Mouse (Mus musculus): ENCODE measurements around the gene Pigl. TPM values are rescaled to one million over a fixed set of nuclear protein-coding genes. Genes with fewer than 3 reads are reported as not detected.

Gene Pigl
- 2.4 and 5.8 TPM in 2 replicates for polyA plus RNA-seq (2012; rRNA removed)

DNA sequence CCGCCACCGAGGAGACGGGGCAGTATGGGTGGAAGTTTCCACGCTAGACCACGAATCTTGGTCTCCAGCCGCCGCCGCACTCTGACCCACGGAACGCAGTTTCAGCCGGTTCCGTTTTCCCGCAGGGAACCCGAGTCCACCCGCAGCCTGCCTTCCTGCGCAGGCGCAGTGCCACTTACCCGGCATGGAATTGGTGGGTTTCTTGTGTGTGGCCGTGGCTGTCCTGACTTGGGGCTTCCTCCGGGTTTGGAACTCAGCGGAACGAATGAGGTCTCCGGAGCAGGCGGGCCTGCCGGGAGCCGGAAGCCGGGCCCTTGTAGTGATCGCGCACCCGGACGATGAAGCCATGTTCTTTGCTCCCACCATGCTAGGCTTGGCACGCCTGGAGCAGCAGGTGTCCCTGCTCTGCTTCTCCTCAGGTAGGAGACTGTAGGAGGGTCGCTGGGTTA lies at the start of gene Pigl, which contains the start of gene Ncor1:
Gene Pigl, plus strand, starts transcription at position 185 of the 449 bp plus-strand sequence.
Gene Ncor1, minus strand, starts transcription at position 266 of the 449 bp plus-strand sequence.
- H3K27ac ChIP-seq (ENCODE audit: insufficient read depth, low read depth, low read length) = peak within 1 kb of the TSS; percentile 94
- under 1% methylated on average over 33 of the region's 33 CpGs for WGBS

DNA sequence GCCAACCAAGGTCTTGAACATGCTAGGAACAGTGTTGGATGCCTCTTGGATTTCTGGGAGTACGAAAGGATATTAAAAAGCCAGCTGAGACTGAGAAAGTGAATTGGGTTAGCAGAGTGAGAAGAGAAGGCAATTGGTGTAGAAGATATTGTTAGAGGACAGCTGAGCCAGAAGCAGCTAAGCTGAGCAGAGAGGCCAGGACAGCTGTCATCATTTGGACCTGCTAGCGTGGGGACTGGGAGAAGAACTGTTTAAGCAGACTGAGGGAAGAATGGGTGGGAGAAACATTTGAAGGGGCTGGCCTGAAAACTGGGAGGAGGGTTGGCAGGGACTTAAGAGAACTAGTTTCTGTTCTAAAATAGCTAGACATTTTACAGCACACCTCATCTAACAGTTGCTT lies 49.4 kb upstream of the Pigl start:
- H3K4me3 ChIP-seq (ENCODE audit: low read depth, low read length) = no peak overlapping the region
- TF ChIP-seq CTCF (IDR thresholded peaks at IDR 0.05; ENCODE audit: extremely low read depth, insufficient read length, insufficient replicate concordance, low read depth, low read length) (no peak), POLR2A (IDR thresholded peaks at IDR 0.05; ENCODE audit: low read depth, low read length) (no peak)
- peaks cover 35% of the 10 kb centered on the region for H3K36me3 ChIP-seq (ENCODE audit: control insufficient read depth, insufficient read depth, low read length)
- WGBS = 93% methylated on average over 2 of the region's 2 CpGs
- H3K27me3 ChIP-seq (ENCODE audit: control insufficient read depth, insufficient read depth, low read length) = no peaks in the 10 kb centered on the region
- no peaks in the 10 kb centered on the region for H3K4me1 ChIP-seq (ENCODE audit: control insufficient read depth, insufficient read depth, insufficient read length, low read length)
- H3K27ac ChIP-seq (ENCODE audit: insufficient read depth, low read depth, low read length) = no peak overlapping the region

More for the DNA sequence above, at the start of gene Pigl, which contains the start of gene Ncor1:
- peak within 1 kb of the TSS; percentile 70 for H3K4me3 ChIP-seq (ENCODE audit: low read depth, low read length)
- H3K4me1 ChIP-seq (ENCODE audit: control insufficient read depth, insufficient read depth, insufficient read length, low read length) = peaks cover 3% of the 10 kb centered on the region; the same call in 1 of the 2 replicates
- H3K36me3 ChIP-seq (ENCODE audit: control insufficient read depth, insufficient read depth, low read length) = no peaks in the 10 kb centered on the region
- peak; percentile 31 for TF ChIP-seq POLR2A (IDR thresholded peaks at IDR 0.05; ENCODE audit: low read depth, low read length)
- no peak for TF ChIP-seq CTCF (IDR thresholded peaks at IDR 0.05; ENCODE audit: extremely low read depth, insufficient read length, insufficient replicate concordance, low read depth, low read length)
- no peaks in the 10 kb centered on the region for H3K27me3 ChIP-seq (ENCODE audit: control insufficient read depth, insufficient read depth, low read length)

DNA sequence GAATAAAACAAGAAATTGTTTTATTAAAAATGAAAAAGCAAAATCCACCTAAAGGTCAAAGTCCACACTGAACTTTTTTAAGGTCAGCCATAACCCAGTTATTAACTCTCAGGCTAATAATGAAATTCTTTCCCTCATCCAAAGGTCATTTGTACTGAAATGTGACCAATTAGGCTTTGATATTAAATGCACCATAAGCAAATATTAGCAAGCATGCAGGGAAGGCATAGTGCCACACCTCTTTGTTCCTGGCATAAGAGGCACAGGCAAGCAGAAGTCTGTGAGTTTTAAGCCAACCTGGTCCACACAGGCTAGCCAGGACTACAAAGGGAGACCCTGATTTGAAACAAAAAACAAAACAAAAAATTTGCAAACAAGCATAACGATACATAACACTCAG lies 48.6 kb upstream of the Pigl start:
- Histone ChIP-seq H3K27me3 (ENCODE audit: control insufficient read depth, insufficient read depth, low read length) (no peaks in the 10 kb centered on the region), H3K4me1 (ENCODE audit: control insufficient read depth, insufficient read depth, insufficient read length, low read length) (no peaks in the 10 kb centered on the region), H3K27ac (ENCODE audit: insufficient read depth, low read depth, low read length) (no peak overlapping the region; the same call in 1 of the 2 replicates), H3K36me3 (ENCODE audit: control insufficient read depth, insufficient read depth, low read length) (peaks cover 40% of the 10 kb centered on the region), H3K4me3 (ENCODE audit: low read depth, low read length) (no peak overlapping the region)
- TF ChIP-seq POLR2A (IDR thresholded peaks at IDR 0.05; ENCODE audit: low read depth, low read length) = no peak
- TF ChIP-seq CTCF (IDR thresholded peaks at IDR 0.05; ENCODE audit: extremely low read depth, insufficient read length, insufficient replicate concordance, low read depth, low read length) = no peak
- WGBS = 84% methylated on average over 1 of the region's 1 CpGs

DNA sequence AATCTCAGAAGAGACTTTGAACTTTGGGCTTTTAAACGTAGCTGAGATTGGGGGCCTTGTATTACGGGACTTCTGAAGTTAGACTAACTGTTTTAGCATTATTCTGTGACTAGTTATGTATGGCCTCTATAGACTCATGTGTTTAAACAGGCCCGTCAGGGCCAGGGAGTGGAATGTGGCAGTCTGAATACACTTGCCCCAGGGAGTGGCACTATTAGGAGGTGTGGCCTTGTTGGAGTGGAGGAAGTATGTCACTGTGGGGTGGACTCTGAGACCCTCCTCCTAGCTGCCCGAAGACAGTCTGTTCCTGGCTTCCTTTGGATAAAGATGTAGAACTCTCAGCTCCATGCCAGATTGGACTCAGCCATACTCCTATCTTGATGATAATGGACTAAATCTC lies 43.2 kb upstream of the Pigl start:
- Histone ChIP-seq H3K4me3 (ENCODE audit: low read depth, low read length) (no peak overlapping the region), H3K27ac (ENCODE audit: insufficient read depth, low read depth, low read length) (no peak overlapping the region), H3K4me1 (ENCODE audit: control insufficient read depth, insufficient read depth, insufficient read length, low read length) (no peaks in the 10 kb centered on the region), H3K27me3 (ENCODE audit: control insufficient read depth, insufficient read depth, low read length) (no peaks in the 10 kb centered on the region), H3K36me3 (ENCODE audit: control insufficient read depth, insufficient read depth, low read length) (peaks cover 46% of the 10 kb centered on the region)
- TF ChIP-seq POLR2A (IDR thresholded peaks at IDR 0.05; ENCODE audit: low read depth, low read length) (no peak), CTCF (IDR thresholded peaks at IDR 0.05; ENCODE audit: extremely low read depth, insufficient read length, insufficient replicate concordance, low read depth, low read length) (no peak)
- WGBS = 69% methylated on average over 4 of the region's 4 CpGs

DNA sequence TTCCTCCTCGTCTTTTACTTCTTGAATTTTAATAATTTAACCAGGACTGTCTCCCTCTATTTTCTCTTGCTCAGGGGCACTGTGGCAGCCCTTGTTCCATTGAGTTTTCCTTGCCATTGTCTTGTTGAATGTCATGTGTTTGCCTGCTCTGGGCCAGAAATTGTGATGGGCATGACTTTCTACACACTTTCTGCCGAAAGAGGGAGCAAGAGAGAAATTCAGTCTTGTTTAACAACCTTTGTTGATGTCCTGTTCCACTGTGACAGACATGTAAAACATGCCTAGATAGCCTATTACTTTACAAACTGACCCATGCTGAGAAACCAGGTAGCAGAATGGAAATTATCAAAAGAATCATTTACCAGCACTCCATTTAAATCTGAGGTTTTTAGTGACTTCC lies 33.7 kb upstream of the Pigl start:
- H3K27me3 ChIP-seq (ENCODE audit: control insufficient read depth, insufficient read depth, low read length) = no peaks in the 10 kb centered on the region
- 64% methylated on average over 2 of the region's 2 CpGs for WGBS
- TF ChIP-seq CTCF (IDR thresholded peaks at IDR 0.05; ENCODE audit: extremely low read depth, insufficient read length, insufficient replicate concordance, low read depth, low read length) (no peak), POLR2A (IDR thresholded peaks at IDR 0.05; ENCODE audit: low read depth, low read length) (no peak)

DNA sequence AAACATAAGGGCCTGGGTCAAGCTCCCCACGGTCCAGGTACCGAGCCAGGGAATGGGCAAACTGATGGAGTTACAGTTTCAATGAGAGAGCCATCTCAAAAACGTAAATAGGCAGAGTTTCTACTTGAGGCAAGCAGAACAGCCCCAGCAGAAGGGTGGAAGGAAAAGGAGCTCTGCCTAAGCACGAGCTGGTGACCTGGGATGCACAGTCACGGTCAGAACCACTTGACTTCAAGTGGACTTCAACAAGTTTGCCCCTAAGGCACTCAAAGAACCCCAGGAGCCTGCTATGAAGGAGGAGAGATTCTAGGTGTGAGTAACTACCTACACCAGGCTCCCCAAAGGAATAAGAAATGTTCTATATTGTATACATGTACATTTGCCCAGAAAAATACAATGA lies 32.0 kb upstream of the Pigl start:
- WGBS = 83% methylated on average over 5 of the region's 5 CpGs
- Histone ChIP-seq H3K4me1 (ENCODE audit: control insufficient read depth, insufficient read depth, insufficient read length, low read length) (no peaks in the 10 kb centered on the region), H3K27ac (ENCODE audit: insufficient read depth, low read depth, low read length) (no peak overlapping the region), H3K4me3 (ENCODE audit: low read depth, low read length) (no peak overlapping the region), H3K27me3 (ENCODE audit: control insufficient read depth, insufficient read depth, low read length) (no peaks in the 10 kb centered on the region), H3K36me3 (ENCODE audit: control insufficient read depth, insufficient read depth, low read length) (peaks cover 41% of the 10 kb centered on the region)
- TF ChIP-seq CTCF (IDR thresholded peaks at IDR 0.05; ENCODE audit: extremely low read depth, insufficient read length, insufficient replicate concordance, low read depth, low read length) (no peak), POLR2A (IDR thresholded peaks at IDR 0.05; ENCODE audit: low read depth, low read length) (no peak)

More for the DNA sequence above, 33.7 kb upstream of the Pigl start:
- no peak overlapping the region for H3K4me3 ChIP-seq (ENCODE audit: low read depth, low read length)
- H3K36me3 ChIP-seq (ENCODE audit: control insufficient read depth, insufficient read depth, low read length) = peaks cover 36% of the 10 kb centered on the region
- no peak overlapping the region for H3K27ac ChIP-seq (ENCODE audit: insufficient read depth, low read depth, low read length)
- H3K4me1 ChIP-seq (ENCODE audit: control insufficient read depth, insufficient read depth, insufficient read length, low read length) = no peaks in the 10 kb centered on the region

DNA sequence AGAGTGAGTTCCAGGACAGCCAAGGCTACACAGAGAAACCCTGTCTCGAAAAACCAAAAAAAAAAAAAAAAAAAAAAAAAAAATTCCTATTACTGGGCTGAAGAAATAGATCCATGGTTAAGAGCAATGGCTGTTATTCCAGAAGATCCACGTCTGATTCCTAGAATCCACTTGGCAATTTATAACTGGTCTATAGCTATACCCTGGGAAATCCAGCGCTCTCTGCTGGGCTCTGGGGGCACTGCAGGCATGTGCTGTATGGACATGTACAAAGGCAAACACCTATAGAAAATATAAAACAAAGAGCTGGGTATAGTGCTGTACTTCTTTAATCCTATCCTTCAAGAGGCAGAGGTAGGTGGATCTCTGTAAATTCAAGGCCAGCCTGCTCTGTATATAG lies 31.2 kb upstream of the Pigl start:
- no peaks in the 10 kb centered on the region for H3K4me1 ChIP-seq (ENCODE audit: control insufficient read depth, insufficient read depth, insufficient read length, low read length)
- no peaks in the 10 kb centered on the region for H3K27me3 ChIP-seq (ENCODE audit: control insufficient read depth, insufficient read depth, low read length)
- TF ChIP-seq POLR2A (IDR thresholded peaks at IDR 0.05; ENCODE audit: low read depth, low read length) (no peak), CTCF (IDR thresholded peaks at IDR 0.05; ENCODE audit: extremely low read depth, insufficient read length, insufficient replicate concordance, low read depth, low read length) (peak; percentile 53; the same call in 1 of the 2 replicates)

More for the DNA sequence above, 31.2 kb upstream of the Pigl start:
- 82% methylated on average over 2 of the region's 3 CpGs for WGBS
- H3K36me3 ChIP-seq (ENCODE audit: control insufficient read depth, insufficient read depth, low read length) = peaks cover 36% of the 10 kb centered on the region
- no peak overlapping the region for H3K4me3 ChIP-seq (ENCODE audit: low read depth, low read length)
- no peak overlapping the region for H3K27ac ChIP-seq (ENCODE audit: insufficient read depth, low read depth, low read length)
